Mouse (Mus musculus) ES-Bruce4 (cell line): ENCODE measurements at regions not wholly inside any gene's neighbourhood (a gene's known extent, or its start where the extent isn't known, plus 50 kb on each side); places are given as distances from the start of the nearest gene placed in this dataset.

Source experiments
- H3K27ac ChIP-seq: 2 replicates; pipeline ENCODE4 v1.5.1; 2012; ENCODE audit warnings: low read length, inconsistent platforms; ENCODE audit not compliant: insufficient read depth
- H3K27me3 ChIP-seq: 2 replicates; pipeline ENCODE4 v1.6.1; 2012; ENCODE audit warnings: mild to moderate bottlenecking, low read length, inconsistent platforms; ENCODE audit not compliant: control insufficient read depth, poor library complexity, insufficient read depth, severe bottlenecking
- H3K36me3 ChIP-seq: 2 replicates; pipeline ENCODE4 v1.6.1; 2012; ENCODE audit warnings: inconsistent platforms, mild to moderate bottlenecking, low read length, moderate library complexity; ENCODE audit not compliant: control insufficient read depth, poor library complexity, insufficient read depth, severe bottlenecking
- H3K4me1 ChIP-seq: one replicate; pipeline ENCODE4 v1.8.1; 2011; ENCODE audit warnings: low read length; ENCODE audit not compliant: control insufficient read depth, insufficient read depth
- H3K4me3 ChIP-seq: 2 replicates; pipeline ENCODE4 v1.5.1; 2011; ENCODE audit warnings: low read depth, mild to moderate bottlenecking, low read length
- H3K9ac ChIP-seq: 2 replicates; pipeline ENCODE4 v1.6.1; 2012; ENCODE audit warnings: low read depth, mild to moderate bottlenecking, inconsistent platforms; ENCODE audit not compliant: poor library complexity, severe bottlenecking
- H3K9me3 ChIP-seq: replicated peaks from 2 replicates; pipeline ENCODE4 v1.6.1; 2012; ENCODE audit warnings: mild to moderate bottlenecking, low read length, inconsistent platforms; ENCODE audit not compliant: control insufficient read depth, poor library complexity, insufficient read depth, severe bottlenecking
- CTCF ChIP-seq: IDR thresholded peaks from one replicate; pipeline ENCODE4 v1.8.1; 2011; ENCODE audit warnings: low read depth, low read length
- EP300 ChIP-seq: IDR thresholded peaks from 2 replicates; pipeline ENCODE4 v1.6.1; 2011; ENCODE audit warnings: low read depth, low read length; ENCODE audit not compliant: insufficient read depth
- POLR2A ChIP-seq: IDR thresholded peaks from one replicate; pipeline ENCODE4 v1.8.1; 2011; ENCODE audit warnings: low read length; ENCODE audit not compliant: insufficient read depth

DNA sequence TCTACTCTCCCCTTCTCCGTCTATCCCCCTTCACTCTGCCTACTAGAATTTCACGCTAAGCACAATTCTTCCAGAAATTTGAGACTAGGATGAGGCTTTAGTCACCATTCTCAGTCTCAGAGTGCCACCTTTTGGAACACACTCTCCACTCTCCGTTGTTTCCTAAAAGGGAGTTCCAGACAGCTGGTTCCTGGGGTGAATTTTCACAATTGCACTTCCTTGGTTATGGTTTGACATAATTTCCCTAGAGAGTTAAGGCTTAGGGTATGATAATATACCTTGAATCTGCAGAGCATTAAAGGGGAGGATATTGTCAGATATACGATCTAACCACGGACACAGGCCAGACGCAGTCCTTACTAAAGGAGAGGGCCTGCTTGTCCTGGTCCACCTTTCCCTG, 444.8 kb downstream of the Ets1 start:
- Histone ChIP-seq H3K36me3 (no peaks in the 10 kb centered on the region), H3K4me1 (no peaks in the 10 kb centered on the region), H3K27me3 (no peaks in the 10 kb centered on the region), H3K27ac (no peak overlapping the region), H3K9ac (no peak overlapping the region), H3K9me3 (no peaks in the 10 kb centered on the region), H3K4me3 (no peak overlapping the region)
- TF ChIP-seq EP300 = no peak
- TF ChIP-seq CTCF = no peak
- TF ChIP-seq POLR2A = no peak

GRCm38 (mm10) chr9:33089977-33090376, 454.0 kb downstream of the Ets1 start:
- Histone ChIP-seq H3K36me3 (no peaks in the 10 kb centered on the region), H3K4me3 (no peak overlapping the region)
- TF ChIP-seq CTCF = no peak
- no peak for TF ChIP-seq EP300
- no peak for TF ChIP-seq POLR2A

GRCm38 (mm10) chr9:33091664-33092063, 455.6 kb downstream of the Ets1 start:
- Histone ChIP-seq H3K4me1 (no peaks in the 10 kb centered on the region), H3K27ac (no peak overlapping the region), H3K9ac (no peak overlapping the region), H3K36me3 (no peaks in the 10 kb centered on the region), H3K27me3 (no peaks in the 10 kb centered on the region), H3K9me3 (no peaks in the 10 kb centered on the region), H3K4me3 (no peak overlapping the region)
- TF ChIP-seq CTCF (no peak), POLR2A (no peak), EP300 (no peak)

More at GRCm38 (mm10) chr9:33089977-33090376, 454.0 kb downstream of the Ets1 start:
- Histone ChIP-seq H3K9ac (no peak overlapping the region), H3K27ac (no peak overlapping the region), H3K4me1 (no peaks in the 10 kb centered on the region), H3K9me3 (no peaks in the 10 kb centered on the region), H3K27me3 (no peaks in the 10 kb centered on the region)

- no peaks in the 10 kb centered on the region for H3K9me3 ChIP-seq
- no peak overlapping the region for H3K27ac ChIP-seq
- no peaks in the 10 kb centered on the region for H3K36me3 ChIP-seq
- no peak overlapping the region for H3K9ac ChIP-seq
- TF ChIP-seq POLR2A (no peak), CTCF (no peak), EP300 (no peak)
- H3K4me1 ChIP-seq = no peaks in the 10 kb centered on the region
- H3K4me3 ChIP-seq = no peak overlapping the region
- no peaks in the 10 kb centered on the region for H3K27me3 ChIP-seq
Measured at GRCm38 (mm10) chr9:33095654-33096053, 459.6 kb downstream of the Ets1 start.

- Histone ChIP-seq H3K4me3 (no peak overlapping the region), H3K4me1 (no peaks in the 10 kb centered on the region), H3K36me3 (no peaks in the 10 kb centered on the region), H3K9ac (no peak overlapping the region), H3K9me3 (no peaks in the 10 kb centered on the region), H3K27ac (no peak overlapping the region), H3K27me3 (no peaks in the 10 kb centered on the region)
- no peak for TF ChIP-seq POLR2A
- TF ChIP-seq EP300 = no peak
- TF ChIP-seq CTCF = no peak
Measured at GRCm38 (mm10) chr9:33101206-33101605, 465.2 kb downstream of the Ets1 start.

DNA sequence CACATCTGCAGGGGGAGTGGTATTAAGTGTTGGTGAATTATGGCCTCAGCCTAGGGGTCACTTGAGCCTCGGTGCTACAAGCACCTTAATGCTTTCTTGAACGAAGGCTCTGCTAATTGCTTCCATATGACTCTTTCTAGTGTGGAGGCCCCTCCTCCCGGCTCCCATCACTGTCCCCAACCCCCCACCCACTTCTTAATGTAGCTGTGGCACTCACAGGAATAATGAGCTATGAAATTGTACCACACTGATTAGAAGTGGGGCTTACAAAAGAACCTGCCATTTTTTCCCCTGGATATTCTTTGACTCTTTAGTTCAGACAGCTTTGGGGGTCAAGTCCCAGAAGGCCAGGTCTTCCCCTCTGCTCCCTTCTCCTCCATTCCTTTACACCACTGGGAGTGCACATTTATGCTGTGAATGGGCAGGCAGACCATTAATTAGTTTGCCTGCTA, 468.6 kb downstream of the Ets1 start:
- H3K27me3 ChIP-seq = no peaks in the 10 kb centered on the region
- no peaks in the 10 kb centered on the region for H3K9me3 ChIP-seq
- no peak overlapping the region for H3K4me3 ChIP-seq
- TF ChIP-seq POLR2A (no peak), EP300 (no peak), CTCF (no peak)
- no peak overlapping the region for H3K9ac ChIP-seq
- no peaks in the 10 kb centered on the region for H3K4me1 ChIP-seq
- no peak overlapping the region for H3K27ac ChIP-seq
- no peaks in the 10 kb centered on the region for H3K36me3 ChIP-seq
